Mouse (Mus musculus): Measurements from ENCODE around the gene Rbm17. TPM values are rescaled to one million over a fixed set of nuclear protein-coding genes. Genes with fewer than 3 reads are reported as not detected.
A peak's percentile ranks its signal among the peaks of the same experiment; 100 is the strongest.

Gene Rbm17
- 41.3 and 48.7 TPM in 2 replicates for polyA plus RNA-seq (2012; rRNA removed)

GRCm38 (mm10) chr2:11604053-11604452, at the start of gene Rbm17:
Gene Rbm17, minus strand, starts transcription at chr2:11604153.
- H3K27ac ChIP-seq (ENCODE audit: insufficient read depth, low read depth, low read length) = no peak within 1 kb of the TSS
- H3K4me3 ChIP-seq (ENCODE audit: insufficient read depth, low read depth, low read length) = peak within 1 kb of the TSS; percentile 71
- H3K36me3 ChIP-seq (ENCODE audit: control insufficient read depth, insufficient read depth, low read length) = no peaks in the 10 kb centered on the region
- no peak for DNase-seq
- 90% methylated on average over 5 of the region's 5 CpGs for WGBS
- no peaks in the 10 kb centered on the region for H3K27me3 ChIP-seq (replicated peaks; ENCODE audit: control insufficient read depth, insufficient read depth, low read length)
- TF ChIP-seq POLR2A (IDR thresholded peaks at IDR 0.05; ENCODE audit: low read depth, low read length) = no peak
- no peak for TF ChIP-seq CTCF (conservative IDR thresholded peaks at IDR 0.05; ENCODE audit: insufficient read depth, insufficient read length, low read depth, low read length)
- no peaks in the 10 kb centered on the region; the same call in 1 of the 2 replicates for H3K4me1 ChIP-seq (ENCODE audit: control insufficient read depth, insufficient read depth, low read length)

GRCm38 (mm10) chr2:11653330-11653729, 49.4 kb upstream of the Rbm17 start:
- H3K4me1 ChIP-seq (ENCODE audit: control insufficient read depth, insufficient read depth, low read length) = no peaks in the 10 kb centered on the region
- WGBS = 41% methylated on average over 6 of the region's 6 CpGs
- H3K36me3 ChIP-seq (ENCODE audit: control insufficient read depth, insufficient read depth, low read length) = no peaks in the 10 kb centered on the region
- DNase-seq = no peak
- no peak overlapping the region for H3K4me3 ChIP-seq (ENCODE audit: insufficient read depth, low read depth, low read length)
- H3K27ac ChIP-seq (ENCODE audit: insufficient read depth, low read depth, low read length) = no peak overlapping the region
- no peaks in the 10 kb centered on the region for H3K27me3 ChIP-seq (replicated peaks; ENCODE audit: control insufficient read depth, insufficient read depth, low read length)
- TF ChIP-seq CTCF (conservative IDR thresholded peaks at IDR 0.05; ENCODE audit: insufficient read depth, insufficient read length, low read depth, low read length) = no peak
- TF ChIP-seq POLR2A (IDR thresholded peaks at IDR 0.05; ENCODE audit: low read depth, low read length) = no peak

GRCm38 (mm10) chr2:11652780-11653179, 48.8 kb upstream of the Rbm17 start:
- Histone ChIP-seq H3K27ac (ENCODE audit: insufficient read depth, low read depth, low read length) (no peak overlapping the region), H3K4me1 (ENCODE audit: control insufficient read depth, insufficient read depth, low read length) (no peaks in the 10 kb centered on the region), H3K27me3 (replicated peaks; ENCODE audit: control insufficient read depth, insufficient read depth, low read length) (no peaks in the 10 kb centered on the region), H3K4me3 (ENCODE audit: insufficient read depth, low read depth, low read length) (no peak overlapping the region), H3K36me3 (ENCODE audit: control insufficient read depth, insufficient read depth, low read length) (no peaks in the 10 kb centered on the region)
- WGBS = 83% methylated on average over 2 of the region's 2 CpGs
- TF ChIP-seq CTCF (conservative IDR thresholded peaks at IDR 0.05; ENCODE audit: insufficient read depth, insufficient read length, low read depth, low read length) = no peak
- no peak for TF ChIP-seq POLR2A (IDR thresholded peaks at IDR 0.05; ENCODE audit: low read depth, low read length)
- no peak for DNase-seq

- WGBS = 86% methylated on average over 3 of the region's 3 CpGs
- Histone ChIP-seq H3K27me3 (replicated peaks; ENCODE audit: control insufficient read depth, insufficient read depth, low read length) (no peaks in the 10 kb centered on the region), H3K4me1 (ENCODE audit: control insufficient read depth, insufficient read depth, low read length) (no peaks in the 10 kb centered on the region), H3K27ac (ENCODE audit: insufficient read depth, low read depth, low read length) (no peak overlapping the region), H3K36me3 (ENCODE audit: control insufficient read depth, insufficient read depth, low read length) (no peaks in the 10 kb centered on the region), H3K4me3 (ENCODE audit: insufficient read depth, low read depth, low read length) (no peak overlapping the region)
- TF ChIP-seq CTCF (conservative IDR thresholded peaks at IDR 0.05; ENCODE audit: insufficient read depth, insufficient read length, low read depth, low read length) (no peak), POLR2A (IDR thresholded peaks at IDR 0.05; ENCODE audit: low read depth, low read length) (no peak)
- DNase-seq = no peak
Measured at GRCm38 (mm10) chr2:11652196-11652595, 48.2 kb upstream of the Rbm17 start.

- WGBS = 55% methylated on average over 3 of the region's 3 CpGs
- no peaks in the 10 kb centered on the region for H3K4me1 ChIP-seq (ENCODE audit: control insufficient read depth, insufficient read depth, low read length)
- no peaks in the 10 kb centered on the region for H3K36me3 ChIP-seq (ENCODE audit: control insufficient read depth, insufficient read depth, low read length)
- no peak overlapping the region for H3K27ac ChIP-seq (ENCODE audit: insufficient read depth, low read depth, low read length)
- H3K4me3 ChIP-seq (ENCODE audit: insufficient read depth, low read depth, low read length) = no peak overlapping the region
- H3K27me3 ChIP-seq (replicated peaks; ENCODE audit: control insufficient read depth, insufficient read depth, low read length) = no peaks in the 10 kb centered on the region
- DNase-seq = no peak
- TF ChIP-seq POLR2A (IDR thresholded peaks at IDR 0.05; ENCODE audit: low read depth, low read length) (no peak), CTCF (conservative IDR thresholded peaks at IDR 0.05; ENCODE audit: insufficient read depth, insufficient read length, low read depth, low read length) (no peak)
Measured at GRCm38 (mm10) chr2:11651476-11651875, 47.5 kb upstream of the Rbm17 start.

- WGBS = 91% methylated on average over 2 of the region's 2 CpGs
- Histone ChIP-seq H3K4me1 (ENCODE audit: control insufficient read depth, insufficient read depth, low read length) (no peaks in the 10 kb centered on the region), H3K36me3 (ENCODE audit: control insufficient read depth, insufficient read depth, low read length) (no peaks in the 10 kb centered on the region), H3K4me3 (ENCODE audit: insufficient read depth, low read depth, low read length) (no peak overlapping the region), H3K27me3 (replicated peaks; ENCODE audit: control insufficient read depth, insufficient read depth, low read length) (no peaks in the 10 kb centered on the region; the same call in 1 of the 2 replicates), H3K27ac (ENCODE audit: insufficient read depth, low read depth, low read length) (no peak overlapping the region)
- no peak for DNase-seq
- TF ChIP-seq POLR2A (IDR thresholded peaks at IDR 0.05; ENCODE audit: low read depth, low read length) (no peak), CTCF (conservative IDR thresholded peaks at IDR 0.05; ENCODE audit: insufficient read depth, insufficient read length, low read depth, low read length) (no peak)
Measured at GRCm38 (mm10) chr2:11645297-11645696, 41.3 kb upstream of the Rbm17 start.

GRCm38 (mm10) chr2:11644057-11644456, 40.1 kb upstream of the Rbm17 start:
- TF ChIP-seq CTCF (conservative IDR thresholded peaks at IDR 0.05; ENCODE audit: insufficient read depth, insufficient read length, low read depth, low read length) (no peak), POLR2A (IDR thresholded peaks at IDR 0.05; ENCODE audit: low read depth, low read length) (no peak)
- Histone ChIP-seq H3K36me3 (ENCODE audit: control insufficient read depth, insufficient read depth, low read length) (no peaks in the 10 kb centered on the region), H3K4me3 (ENCODE audit: insufficient read depth, low read depth, low read length) (no peak overlapping the region), H3K27ac (ENCODE audit: insufficient read depth, low read depth, low read length) (no peak overlapping the region), H3K27me3 (replicated peaks; ENCODE audit: control insufficient read depth, insufficient read depth, low read length) (no peaks in the 10 kb centered on the region; the same call in 1 of the 2 replicates), H3K4me1 (ENCODE audit: control insufficient read depth, insufficient read depth, low read length) (no peaks in the 10 kb centered on the region)
- DNase-seq = no peak
- WGBS = 86% methylated on average over 1 of the region's 1 CpGs
